Mouse (Mus musculus): ENCODE measurements around the gene Adgrg2. TPM values are rescaled to one million over a fixed set of nuclear protein-coding genes. Genes with fewer than 3 reads are reported as not detected.

Gene Adgrg2
- total RNA-seq, 4 experiments from 2014 or later: 0.54 to 1.9 (median 0.69) TPM

GRCm38 (mm10) chrX:160501687-160502047 is 111.2 kb downstream of the Adgrg2 start:
- no peak for DNase-seq (ENCODE audit: low spot score in 2 of 2)

- DNase-seq (ENCODE audit: low spot score in 2 of 2): peak; percentile 70 to 73
These were observed 111.9 kb downstream of the Adgrg2 start, which contains the start of gene Phka2 for GRCm38 (mm10) chrX:160502048-160503041. TSS of gene Phka2 (plus strand) at chrX:160502166.

- no peak for DNase-seq (ENCODE audit: low spot score in 2 of 2)
These were observed 118.6 kb downstream of the Adgrg2 start for GRCm38 (mm10) chrX:160509046-160509445.

GRCm38 (mm10) chrX:160510197-160510596 is 119.7 kb downstream of the Adgrg2 start:
- no peak for DNase-seq (ENCODE audit: low spot score in 2 of 2)

GRCm38 (mm10) chrX:160516027-160516426 is 125.5 kb downstream of the Adgrg2 start:
- DNase-seq (ENCODE audit: low spot score in 2 of 2): no peak

GRCm38 (mm10) chrX:160542772-160543171 is 152.3 kb downstream of the Adgrg2 start:
- DNase-seq (ENCODE audit: low spot score in 2 of 2): no peak

Other genes starting within 250 kb of the Adgrg2 start
- gene Phka2, start 111.5 kb downstream of the Adgrg2 start, total RNA-seq (2022): 1 to 10 TPM; 3.2 to 5.3 (median 4.6) TPM